Mouse (Mus musculus) induced T-regulatory cell, adult 2 months (primary cell): ENCODE data around the gene Olfr715.
"Not testable (repeated sequence)": the region's sequence is repeated elsewhere in the genome, so short reads cannot be mapped to it uniquely, and the experiment has no call there.

Source experiments
- DNase-seq: peaks from one replicate; pipeline ENCODE4 v3.0.0-alpha.2; 2012; ENCODE audit warnings: low read depth

Gene Olfr715

GRCm38 (mm10) chr7:107130983-107131382 is at the start of gene Olfr715:
Gene Olfr715, minus strand, starts transcription at chr7:107131083.
- DNase-seq, result not testable (repeated sequence)

GRCm38 (mm10) chr7:107180406-107180805 is 49.5 kb upstream of the Olfr715 start:
- no peak for DNase-seq

GRCm38 (mm10) chr7:107166690-107167089 is 35.8 kb upstream of the Olfr715 start, which contains the start of gene Nlrp14:
Gene Nlrp14, plus strand, starts transcription at chr7:107166990.
- DNase-seq, result no peak

- DNase-seq, result not testable (repeated sequence)
Observed at GRCm38 (mm10) chr7:107138027-107138426, 7.1 kb upstream of the Olfr715 start, which contains the start of gene Olfr716. Gene Olfr716, plus strand, starts transcription at chr7:107138327.

GRCm38 (mm10) chr7:107110269-107110668 is 20.6 kb downstream of the Olfr715 start, which contains the start of gene Olfr715b:
Gene Olfr715b, minus strand, starts transcription at chr7:107110369.
- not testable (repeated sequence) for DNase-seq

GRCm38 (mm10) chr7:107092920-107093319 is 38.0 kb downstream of the Olfr715 start, which contains the start of gene Olfr17:
Gene Olfr17, plus strand, starts transcription at chr7:107093220.
- no peak for DNase-seq
